Mouse (Mus musculus) ovary, postnatal 36 days (tissue): ENCODE measurements around the gene E2f1.

Source experiments
- DNase-seq: peaks from one replicate; pipeline ENCODE4 v3.0.0; 2022; ENCODE audit warnings: low spot score, mixed read lengths

E2f1 gene

GRCm38 (mm10) chr2:154569836-154570286, at the start of gene E2f1:
E2f1 (minus strand) TSS chr2:154569892.
- DNase-seq = peak; percentile 96

- DNase-seq = no peak
Observed at GRCm38 (mm10) chr2:154617061-154617460, 47.4 kb upstream of the E2f1 start.

GRCm38 (mm10) chr2:154615674-154616073, 46.0 kb upstream of the E2f1 start:
- no peak for DNase-seq

GRCm38 (mm10) chr2:154614841-154615576, 45.3 kb upstream of the E2f1 start:
- DNase-seq = no peak

- DNase-seq = peak; percentile 91
Observed at GRCm38 (mm10) chr2:154613118-154614115, 43.7 kb upstream of the E2f1 start, which contains the start of the genes Zfp341 and 4930519P11Rik. Zfp341 (plus strand) TSS chr2:154613297. 4930519P11Rik (minus strand) TSS chr2:154613437.

GRCm38 (mm10) chr2:154609050-154609767, 39.5 kb upstream of the E2f1 start:
- DNase-seq = no peak

GRCm38 (mm10) chr2:154606965-154607364, 37.3 kb upstream of the E2f1 start:
- no peak for DNase-seq

GRCm38 (mm10) chr2:154604156-154604555, 34.5 kb upstream of the E2f1 start:
- no peak for DNase-seq

GRCm38 (mm10) chr2:154603638-154604153, 34.0 kb upstream of the E2f1 start, which contains the start of gene Pxmp4:
Pxmp4 (minus strand) TSS chr2:154603708.
- DNase-seq = peak; percentile 97

- no peak for DNase-seq
Observed at GRCm38 (mm10) chr2:154603007-154603637, 33.4 kb upstream of the E2f1 start.

GRCm38 (mm10) chr2:154601324-154601723, 31.6 kb upstream of the E2f1 start:
- DNase-seq = no peak

GRCm38 (mm10) chr2:154600586-154600985, 30.9 kb upstream of the E2f1 start:
- no peak for DNase-seq

- DNase-seq = no peak
Observed at GRCm38 (mm10) chr2:154597399-154597798, 27.7 kb upstream of the E2f1 start.

GRCm38 (mm10) chr2:154595775-154596174, 26.1 kb upstream of the E2f1 start:
- no peak for DNase-seq

GRCm38 (mm10) chr2:154593025-154593424, 23.3 kb upstream of the E2f1 start:
- DNase-seq = no peak

- DNase-seq = no peak
Observed at GRCm38 (mm10) chr2:154591239-154591638, 21.5 kb upstream of the E2f1 start.

GRCm38 (mm10) chr2:154589051-154589450, 19.4 kb upstream of the E2f1 start:
- DNase-seq = no peak

GRCm38 (mm10) chr2:154586405-154586804, 16.7 kb upstream of the E2f1 start:
- peak; percentile 30 for DNase-seq

GRCm38 (mm10) chr2:154584931-154585601, 15.4 kb upstream of the E2f1 start:
- no peak for DNase-seq
